10 mouse cellular contexts compared by ENCODE assay signal in the genomic region with DNA sequence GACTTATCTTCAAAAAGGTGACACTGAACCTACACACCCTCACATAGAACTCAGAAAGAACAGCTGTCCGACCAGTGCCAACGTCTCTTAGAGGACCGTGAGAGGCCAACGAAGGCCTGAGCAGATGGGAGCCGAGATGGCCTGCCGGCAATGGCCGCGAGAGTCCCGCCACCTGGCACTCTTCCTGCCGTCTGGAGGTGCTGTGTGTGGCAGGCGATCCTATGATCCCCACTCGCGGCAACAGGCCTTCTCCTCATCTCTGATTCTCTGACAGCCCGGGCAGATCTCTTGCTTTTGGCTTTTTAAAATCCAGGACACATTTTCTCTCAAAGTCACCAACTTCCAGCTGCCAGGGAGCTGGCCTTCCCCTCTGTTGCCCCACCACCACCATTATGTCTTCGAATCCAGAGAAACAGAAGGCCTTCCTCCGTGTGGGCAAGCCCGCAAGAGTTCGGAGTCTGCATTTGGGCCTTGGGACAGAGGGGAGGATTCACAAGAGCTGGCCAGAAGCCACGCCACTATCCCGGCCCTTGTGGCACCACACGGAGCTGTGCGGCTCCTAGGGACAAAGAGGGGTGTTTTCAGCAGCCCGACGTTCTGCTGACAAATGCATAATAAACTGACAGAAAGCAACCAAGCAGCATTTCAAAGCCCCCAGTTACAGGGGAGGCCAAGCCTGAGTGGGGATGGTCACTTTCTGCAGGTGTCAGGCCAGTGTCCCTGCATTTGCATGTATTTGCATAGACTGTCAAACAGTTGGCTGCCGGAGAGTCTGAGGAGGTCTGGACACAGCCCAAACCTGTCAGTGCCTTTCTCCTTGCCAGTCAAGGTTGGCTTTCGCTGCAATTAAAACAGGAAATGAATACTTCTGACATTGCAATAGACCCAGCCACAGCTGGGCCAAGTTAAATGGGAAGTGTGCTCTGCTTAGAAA. TPM values are rescaled to one million over a fixed set of nuclear protein-coding genes. Genes with fewer than 3 reads are reported as not detected.
DNase-seq lines count a peak whose midpoint lies in the region; ATAC-seq lines count a peak whose summit lies in the region.
"Had no signal": no experiment of that assay in that cellular context is flagged by ENCODE, and none has a peak within 500 bp of the region (broad histone marks: within the 10 kb centered on the region; RNA-seq: fewer than 3 reads in every experiment).

No protein-coding gene starts in this region.

- no peak overlapping the region; the same call in 1 of the 2 replicates for H3K4me2 ChIP-seq in hindbrain, embryonic 16.5 days (ENCODE audit: low read length)
- 0 out of 2 replicates have a peak overlapping the region, but pooled peaks have one; percentile 1 for H3K4me2 ChIP-seq in neural tube, embryonic 13.5 days
- H3K4me2 ChIP-seq: lung, embryonic 15.5 days had no signal

- peaks cover 41% of the 10 kb centered on the region for H3K27me3 ChIP-seq in hindbrain, embryonic 16.5 days (replicated peaks; ENCODE audit: control insufficient read depth, insufficient read depth, low read length)
- peaks cover 98% of the 10 kb centered on the region for H3K27me3 ChIP-seq in neural tube, embryonic 13.5 days

- H3K9me3 ChIP-seq in hindbrain, embryonic 16.5 days (ENCODE audit: control insufficient read depth, low read length) = no peaks in the 10 kb centered on the region
- no peaks in the 10 kb centered on the region for H3K9me3 ChIP-seq in neural tube, embryonic 13.5 days
- H3K9me3 ChIP-seq: lung, embryonic 15.5 days had no signal

- peak; percentile 91 for ATAC-seq in hindbrain, embryonic 16.5 days
- peak; percentile 48 for ATAC-seq in neural tube, embryonic 13.5 days (ENCODE audit: low read depth)
- no peak for ATAC-seq in megakaryocyte-erythroid progenitor cell, adult 5-6 weeks (replicated peaks; ENCODE audit: low FRiP score, low TSS enrichment, poor library complexity, severe bottlenecking)

- peak overlapping the region; percentile 36 for H3K27ac ChIP-seq in hindbrain, embryonic 16.5 days (ENCODE audit: low read depth, low read length)
- H3K27ac ChIP-seq in neural tube, embryonic 13.5 days (replicated peaks) = no peak overlapping the region
- H3K27ac ChIP-seq: heart, adult 2 months; lung, embryonic 15.5 days had no signal

- WGBS in hindbrain, embryonic 16.5 days = 15% methylated on average over 26 of the region's 26 CpGs
- WGBS in neural tube, embryonic 13.5 days = 24% methylated on average over 26 of the region's 26 CpGs

- H3K4me3 ChIP-seq in hindbrain, embryonic 16.5 days (ENCODE audit: low read length) = no peak overlapping the region
- H3K4me3 ChIP-seq in neural tube, embryonic 13.5 days = no peak overlapping the region
- H3K4me3 ChIP-seq: heart, adult 2 months; lung, embryonic 15.5 days had no signal

- H3K4me1 ChIP-seq in hindbrain, embryonic 16.5 days (ENCODE audit: control insufficient read depth, insufficient read depth, low read depth, low read length) = peaks cover 10% of the 10 kb centered on the region
- peaks cover 31% of the 10 kb centered on the region for H3K4me1 ChIP-seq in neural tube, embryonic 13.5 days (replicated peaks)
- H3K4me1 ChIP-seq: lung, embryonic 15.5 days had no signal

- H3K9ac ChIP-seq in hindbrain, embryonic 16.5 days (ENCODE audit: low read depth, low read length) = no peak overlapping the region
- H3K9ac ChIP-seq in neural tube, embryonic 13.5 days = no peak overlapping the region
- H3K9ac ChIP-seq: lung, embryonic 15.5 days had no signal

- no peaks in the 10 kb centered on the region for H3K36me3 ChIP-seq in hindbrain, embryonic 16.5 days (ENCODE audit: control insufficient read depth, insufficient read depth, low read length)
- H3K36me3 ChIP-seq in neural tube, embryonic 13.5 days = no peaks in the 10 kb centered on the region
- H3K36me3 ChIP-seq: lung, embryonic 15.5 days had no signal

- peak; percentile 65 for DNase-seq in layer of hippocampus, adult 11-12 months (ENCODE audit: low spot score)
- no peak for DNase-seq in layer of hippocampus, adult 9-10 months (ENCODE audit: low spot score)
- DNase-seq in cerebellum, postnatal 10 days = peak; percentile 85 to 88
- DNase-seq in urinary bladder, postnatal 36 days (ENCODE audit: low spot score in 2 of 2) = no peak
- no peak for DNase-seq in testis, postnatal 10 days (ENCODE audit: low spot score)

RNA-seq across cellular contexts. Expression of a gene that starts 34.5 kb away (rescaled TPM):
- polyA plus RNA-seq in hindbrain, embryonic 16.5 days (2015; fragmentation: Nextera tagmentation; extraction: Ambion mirVana) = 153 and 190 TPM in 2 replicates
- 20.9 and 26.0 TPM in 2 replicates for polyA plus RNA-seq in neural tube, embryonic 13.5 days (2015; fragmentation: Nextera tagmentation; extraction: Ambion mirVana)
- not detected in 2 replicates for total RNA-seq in megakaryocyte-erythroid progenitor cell, adult 5-6 weeks (2014; fragmentation: Nextera tagmentation)
- not detected in 2 replicates for total RNA-seq in megakaryocyte-erythroid progenitor cell, adult 5-6 weeks (2017)
- total RNA-seq: heart, adult 2 months had no signal

Comparison
In these comparisons a context has a peak if more than half of its experiments do, and no peak if none do; other contexts are left out.
1. DNase-seq: peak in layer of hippocampus, adult 11-12 months (single experiment) and cerebellum, postnatal 10 days (2 of 2); none in layer of hippocampus, adult 9-10 months (single experiment), urinary bladder, postnatal 36 days (0 of 2) and testis, postnatal 10 days (single experiment).